Comparison of ENCODE assay signal across 7 mouse cellular contexts in genomic region chr2:165503259-165504203, GRCm38 (mm10). TPM values are rescaled to one million over a fixed set of nuclear protein-coding genes. Genes with fewer than 3 reads are reported as not detected.
DNase-seq lines count a peak whose midpoint lies in the region; ATAC-seq lines count a peak whose summit lies in the region.

Gene Slc2a10, plus strand, starts transcription at chr2:165503787.

- H3K27ac ChIP-seq in embryonic facial prominence, embryonic 12.5 days, result peak within 1 kb of the TSS; percentile 77
- H3K27ac ChIP-seq in heart, embryonic 11.5 days (ENCODE audit: low read depth, low read length), result peak within 1 kb of the TSS; percentile 22; the same call in 1 of the 2 replicates

- peak; percentile 83 for ATAC-seq in embryonic facial prominence, embryonic 12.5 days (ENCODE audit: insufficient number of reproducible peaks, insufficient read depth, low FRiP score, low TSS enrichment)
- peak; percentile 71 for ATAC-seq in heart, embryonic 11.5 days (replicated peaks; ENCODE audit: insufficient number of reproducible peaks, low FRiP score, low TSS enrichment)
- ATAC-seq in megakaryocyte, adult 5-6 weeks (ENCODE audit: poor library complexity, severe bottlenecking), result 0 out of 2 replicates have a peak, but pooled peaks have one; percentile 30
- ATAC-seq in inflammation-experienced regulatory T-cells, adult 6 months, result no peak

- no peaks in the 10 kb centered on the region for H3K36me3 ChIP-seq in embryonic facial prominence, embryonic 12.5 days
- no peaks in the 10 kb centered on the region for H3K36me3 ChIP-seq in heart, embryonic 11.5 days (ENCODE audit: control insufficient read depth, insufficient read depth, low read length)

- DNase-seq in adrenal gland, postnatal 36 days, result peak; percentile 50 to 68
- DNase-seq in kidney, postnatal 10 days, result peak; percentile 83
- DNase-seq in urinary bladder, adult 2 months (ENCODE audit: low spot score), result peak; percentile 38

- no peaks in the 10 kb centered on the region for H3K27me3 ChIP-seq in embryonic facial prominence, embryonic 12.5 days
- H3K27me3 ChIP-seq in heart, embryonic 11.5 days (ENCODE audit: control insufficient read depth, insufficient read depth, low read length), result no peaks in the 10 kb centered on the region

- peaks cover 26% of the 10 kb centered on the region for H3K4me1 ChIP-seq in embryonic facial prominence, embryonic 12.5 days
- H3K4me1 ChIP-seq in heart, embryonic 11.5 days (ENCODE audit: control insufficient read depth, insufficient read depth, low read length), result 0 out of 2 replicates have a peak, but pooled peaks cover 3% of the 10 kb centered on the region

- H3K4me3 ChIP-seq in embryonic facial prominence, embryonic 12.5 days, result peak within 1 kb of the TSS; percentile 51
- H3K4me3 ChIP-seq in heart, embryonic 11.5 days (ENCODE audit: low read depth, low read length), result peak within 1 kb of the TSS; percentile 55

- peak within 1 kb of the TSS; percentile 75 for H3K9ac ChIP-seq in embryonic facial prominence, embryonic 12.5 days
- H3K9ac ChIP-seq in heart, embryonic 11.5 days (ENCODE audit: low read depth, low read length), result peak within 1 kb of the TSS; percentile 77

- 4% methylated on average over 26 of the region's 32 CpGs for WGBS in embryonic facial prominence, embryonic 12.5 days
- 5% methylated on average over 28 of the region's 32 CpGs for WGBS in heart, embryonic 11.5 days (ENCODE audit: insufficient replicate concordance)

- peak within 1 kb of the TSS; percentile 83 for H3K4me2 ChIP-seq in embryonic facial prominence, embryonic 12.5 days (replicated peaks)
- H3K4me2 ChIP-seq in heart, embryonic 11.5 days, result peak within 1 kb of the TSS; percentile 77

- H3K9me3 ChIP-seq in embryonic facial prominence, embryonic 12.5 days, result no peaks in the 10 kb centered on the region
- H3K9me3 ChIP-seq in heart, embryonic 11.5 days (replicated peaks; ENCODE audit: control insufficient read depth, low read length), result no peaks in the 10 kb centered on the region

RNA-seq across cellular contexts. Expression of gene Slc2a10, which starts in this region (rescaled TPM):
- 1 to 10 TPM; 1.1 to 1.4 TPM for total RNA-seq in adrenal gland, postnatal 36 days (2021)
- polyA plus RNA-seq in embryonic facial prominence, embryonic 12.5 days (2016; fragmentation: Nextera tagmentation; extraction: Ambion mirVana), result 10.2 TPM in 2 replicates
- 2.6 and 4.1 TPM in 2 replicates for polyA plus RNA-seq in heart, embryonic 11.5 days (2014; fragmentation: Nextera tagmentation; extraction: Ambion mirVana)
- 0.05 TPM in 1 of 2 replicates, not detected in the other for total RNA-seq in megakaryocyte, adult 5-6 weeks (2015)
- total RNA-seq in megakaryocyte, adult 5-6 weeks (2017), result not detected in 2 replicates
- polyA plus RNA-seq in urinary bladder, adult 2 months (2012; rRNA removed), result 7.1 and 7.3 TPM in 2 replicates
- not detected for polyA plus RNA-seq in inflammation-experienced regulatory T-cells, adult 6 months (2017; shearing (Covaris generic))

Comparison
In these comparisons a context has a peak if more than half of its experiments do, and no peak if none do; other contexts are left out.
1. Peak in ATAC-seq in megakaryocyte, adult 5-6 weeks; RNA of the gene not detected or under 1 TPM.